Mouse (Mus musculus): ENCODE data around the gene Pbld2. TPM values are rescaled to one million over a fixed set of nuclear protein-coding genes. Genes with fewer than 3 reads are reported as not detected.

Gene Pbld2
- polyA plus RNA-seq, 1 experiment from 2014 or later, result 15.0 TPM

DNA sequence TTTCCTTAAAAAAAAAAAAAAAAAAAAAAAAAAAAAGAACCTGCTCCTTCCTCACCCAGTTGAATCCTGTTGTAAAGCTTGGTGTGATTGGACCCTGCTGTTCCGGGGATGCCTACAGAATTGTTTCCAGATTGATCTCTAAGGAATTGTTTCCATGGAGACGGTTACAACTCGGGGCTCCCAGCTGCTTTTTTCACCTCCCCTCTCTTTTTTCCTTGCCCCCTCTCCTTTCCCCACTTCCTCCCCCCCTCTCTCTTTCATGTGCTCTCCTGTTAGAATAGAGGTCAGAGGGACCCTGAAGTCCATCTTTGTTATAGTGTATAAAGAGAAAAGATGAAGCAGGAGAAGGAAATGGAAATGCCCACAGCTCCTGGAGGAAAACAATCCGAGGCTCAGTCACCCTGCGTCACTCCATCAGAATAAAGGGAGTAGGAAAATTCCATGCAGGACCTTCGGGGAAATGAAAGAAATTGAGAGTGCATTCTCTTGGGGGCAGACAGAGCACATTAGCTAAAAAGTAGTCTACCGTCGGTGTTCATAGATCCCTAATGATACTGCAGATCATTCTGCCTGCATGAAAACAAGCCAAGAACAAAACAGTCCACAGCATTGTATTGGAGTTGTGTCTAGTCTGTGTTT lies 2.2 kb downstream of the Pbld2 start:
- Histone ChIP-seq H3K4me1 (replicated peaks; ENCODE audit: control insufficient read depth, insufficient read depth) (0 out of 2 replicates have a peak, but pooled peaks cover under 1% of the 10 kb centered on the region), H3K4me2 (replicated peaks; ENCODE audit: low read depth) (no peak overlapping the region), H3K27ac (replicated peaks) (no peak overlapping the region), H3K36me3 (ENCODE audit: control insufficient read depth, insufficient read depth, low read length) (no peaks in the 10 kb centered on the region), H3K4me3 (ENCODE audit: low read depth, low read length) (no peak overlapping the region), H3K9ac (ENCODE audit: low read length) (no peak overlapping the region), H3K9me3 (ENCODE audit: control insufficient read depth, low read length) (no peaks in the 10 kb centered on the region), H3K27me3 (ENCODE audit: control insufficient read depth, insufficient read depth, low read length) (no peaks in the 10 kb centered on the region)
- DNase-seq (ENCODE audit: low spot score) (no peak), ATAC-seq (ENCODE audit: low FRiP score, low TSS enrichment) (no peak)
- WGBS, result 58% methylated on average over 8 of the region's 8 CpGs
- TF ChIP-seq EP300 (optimal IDR thresholded peaks at IDR 0.05) (no peak), CTCF (IDR thresholded peaks at IDR 0.05; ENCODE audit: low read depth) (no peak)

DNA sequence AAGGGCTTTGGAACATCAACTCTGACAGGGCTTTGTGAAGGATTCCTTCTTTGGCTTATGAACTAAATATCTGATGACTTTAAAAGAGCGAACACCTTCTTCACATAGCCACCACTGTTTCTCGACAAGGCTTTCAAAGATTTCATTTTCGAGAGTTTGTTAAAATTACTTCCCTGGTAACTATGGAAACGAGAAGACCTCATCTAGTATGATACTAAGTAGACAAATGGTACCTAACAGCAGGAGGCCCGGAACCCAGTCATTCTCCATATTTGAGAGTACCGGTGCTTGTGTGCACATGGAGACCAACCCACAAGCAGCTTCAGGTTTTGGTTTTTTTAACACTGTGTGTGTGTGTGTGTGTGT lies 2.7 kb downstream of the Pbld2 start:
- DNase-seq (ENCODE audit: low spot score), result no peak
- no peak overlapping the region for H3K27ac ChIP-seq (replicated peaks)
- no peaks in the 10 kb centered on the region for H3K36me3 ChIP-seq (ENCODE audit: control insufficient read depth, insufficient read depth, low read length)
- ATAC-seq (ENCODE audit: low FRiP score, low TSS enrichment), result no peak
- H3K9me3 ChIP-seq (ENCODE audit: control insufficient read depth, low read length), result no peaks in the 10 kb centered on the region
- WGBS, result 90% methylated on average over 6 of the region's 6 CpGs
- no peaks in the 10 kb centered on the region for H3K27me3 ChIP-seq (ENCODE audit: control insufficient read depth, insufficient read depth, low read length)
- no peak overlapping the region for H3K9ac ChIP-seq (ENCODE audit: low read length)
- TF ChIP-seq EP300 (optimal IDR thresholded peaks at IDR 0.05), result no peak
- TF ChIP-seq CTCF (IDR thresholded peaks at IDR 0.05; ENCODE audit: low read depth), result no peak
- H3K4me2 ChIP-seq (replicated peaks; ENCODE audit: low read depth), result no peak overlapping the region
- H3K4me3 ChIP-seq (ENCODE audit: low read depth, low read length), result no peak overlapping the region
- H3K4me1 ChIP-seq (replicated peaks; ENCODE audit: control insufficient read depth, insufficient read depth), result no peaks in the 10 kb centered on the region

DNA sequence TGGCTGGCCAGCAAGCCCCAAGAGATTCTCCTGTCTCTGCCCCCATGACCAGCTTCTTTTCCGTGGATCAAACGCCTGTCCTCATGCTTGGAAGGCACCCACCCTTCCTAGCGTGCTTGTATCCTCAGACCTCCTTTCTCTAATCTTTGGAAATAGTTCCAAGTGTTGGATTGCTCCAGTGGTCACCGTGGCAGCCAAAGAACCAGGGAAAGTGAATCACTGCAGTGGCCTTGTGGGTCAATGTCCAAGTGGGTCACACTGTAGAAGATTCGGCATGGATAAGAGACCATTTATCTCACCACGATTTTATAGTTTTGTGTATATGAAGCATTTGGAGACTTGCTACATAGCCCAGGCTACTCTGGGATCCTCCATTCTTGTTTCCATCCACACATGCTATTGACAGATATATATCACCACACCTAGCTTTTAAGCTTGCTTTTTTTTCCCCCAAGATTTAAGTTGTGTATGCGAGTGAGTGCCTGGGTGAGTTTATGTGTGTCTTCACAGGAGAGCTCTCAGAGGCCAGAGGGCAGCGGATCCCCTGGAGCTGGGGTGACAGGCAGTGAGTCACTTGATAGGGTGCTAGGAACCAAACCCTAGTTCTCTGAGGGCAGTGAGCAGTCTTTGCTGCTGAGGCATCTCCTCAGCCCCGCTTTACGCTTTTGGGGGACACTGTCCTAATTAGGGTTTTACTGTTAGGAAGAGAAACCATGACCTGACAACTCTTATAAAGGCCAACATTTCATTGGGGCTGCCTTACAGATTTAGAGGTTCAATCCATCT lies 3.5 kb downstream of the Pbld2 start:
- H3K4me3 ChIP-seq (ENCODE audit: low read depth, low read length), result no peak overlapping the region
- no peak overlapping the region for H3K9ac ChIP-seq (ENCODE audit: low read length)
- no peaks in the 10 kb centered on the region for H3K9me3 ChIP-seq (ENCODE audit: control insufficient read depth, low read length)
- no peak for ATAC-seq (ENCODE audit: low FRiP score, low TSS enrichment)
- TF ChIP-seq EP300 (optimal IDR thresholded peaks at IDR 0.05), result no peak
- 91% methylated on average over 10 of the region's 10 CpGs for WGBS
- H3K36me3 ChIP-seq (ENCODE audit: control insufficient read depth, insufficient read depth, low read length), result no peaks in the 10 kb centered on the region
- H3K4me1 ChIP-seq (replicated peaks; ENCODE audit: control insufficient read depth, insufficient read depth), result no peaks in the 10 kb centered on the region
- no peak overlapping the region for H3K4me2 ChIP-seq (replicated peaks; ENCODE audit: low read depth)
- H3K27ac ChIP-seq (replicated peaks), result no peak overlapping the region
- no peak for DNase-seq (ENCODE audit: low spot score)
- H3K27me3 ChIP-seq (ENCODE audit: control insufficient read depth, insufficient read depth, low read length), result no peaks in the 10 kb centered on the region

DNA sequence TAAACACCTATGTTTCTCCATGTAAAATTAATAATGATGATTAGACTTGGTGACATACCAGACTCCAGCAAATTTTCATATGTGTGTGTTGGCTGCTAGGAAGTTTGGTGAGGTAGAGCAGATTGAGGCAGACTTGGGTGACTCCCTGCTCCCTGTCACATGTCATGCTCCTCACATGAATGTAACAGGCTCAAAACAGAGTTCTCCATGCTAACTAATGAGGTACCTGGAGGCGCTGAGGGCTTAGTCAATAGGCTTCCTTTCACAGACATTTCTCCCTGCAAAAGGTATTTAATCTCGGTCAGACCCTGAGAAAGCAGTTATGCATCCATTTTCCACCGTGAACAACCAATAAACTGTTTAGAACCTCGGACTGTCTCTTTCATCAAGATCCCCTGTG lies 4.3 kb downstream of the Pbld2 start:
- DNase-seq (ENCODE audit: low spot score) (no peak), ATAC-seq (ENCODE audit: low FRiP score, low TSS enrichment) (no peak)
- no peak for TF ChIP-seq EP300 (optimal IDR thresholded peaks at IDR 0.05)
- no peak for TF ChIP-seq CTCF (IDR thresholded peaks at IDR 0.05; ENCODE audit: low read depth)
- Histone ChIP-seq H3K27ac (replicated peaks) (no peak overlapping the region), H3K9me3 (ENCODE audit: control insufficient read depth, low read length) (no peaks in the 10 kb centered on the region), H3K36me3 (ENCODE audit: control insufficient read depth, insufficient read depth, low read length) (no peaks in the 10 kb centered on the region), H3K4me3 (ENCODE audit: low read depth, low read length) (no peak overlapping the region), H3K27me3 (ENCODE audit: control insufficient read depth, insufficient read depth, low read length) (no peaks in the 10 kb centered on the region), H3K9ac (ENCODE audit: low read length) (no peak overlapping the region), H3K4me2 (replicated peaks; ENCODE audit: low read depth) (no peak overlapping the region), H3K4me1 (replicated peaks; ENCODE audit: control insufficient read depth, insufficient read depth) (no peaks in the 10 kb centered on the region)
- WGBS, result 85% methylated on average over 4 of the region's 4 CpGs

DNA sequence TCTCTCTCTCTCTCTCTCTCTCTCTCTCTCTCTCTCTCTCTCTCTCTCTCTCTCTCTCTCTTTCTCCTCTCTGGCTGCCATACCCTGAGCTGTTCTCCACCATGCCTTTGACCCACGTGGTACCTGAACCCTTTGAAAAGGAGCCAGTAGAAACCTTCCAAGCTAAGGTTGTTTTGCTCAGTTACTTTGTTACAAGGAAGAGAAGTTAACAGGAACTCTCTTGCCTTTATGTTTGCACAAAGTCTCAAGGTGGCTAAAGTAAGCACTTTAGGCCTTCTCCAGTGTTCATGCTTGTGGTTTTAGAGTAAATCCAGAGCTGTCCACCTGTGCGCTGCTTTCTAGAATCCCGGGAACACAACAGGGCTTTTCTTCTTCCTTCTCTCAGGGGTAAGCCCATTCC lies 8.2 kb downstream of the Pbld2 start:
- H3K36me3 ChIP-seq (ENCODE audit: control insufficient read depth, insufficient read depth, low read length), result no peaks in the 10 kb centered on the region
- no peaks in the 10 kb centered on the region for H3K4me1 ChIP-seq (replicated peaks; ENCODE audit: control insufficient read depth, insufficient read depth)
- WGBS, result 54% methylated on average over 3 of the region's 3 CpGs
- H3K4me2 ChIP-seq (replicated peaks; ENCODE audit: low read depth), result no peak overlapping the region
- no peak for TF ChIP-seq CTCF (IDR thresholded peaks at IDR 0.05; ENCODE audit: low read depth)
- TF ChIP-seq EP300 (optimal IDR thresholded peaks at IDR 0.05), result no peak
- ATAC-seq (ENCODE audit: low FRiP score, low TSS enrichment) (peak; percentile 49; the same call in 1 of the 2 replicates), DNase-seq (ENCODE audit: low spot score) (no peak)
- no peaks in the 10 kb centered on the region for H3K9me3 ChIP-seq (ENCODE audit: control insufficient read depth, low read length)
- H3K9ac ChIP-seq (ENCODE audit: low read length), result no peak overlapping the region
- no peak overlapping the region for H3K4me3 ChIP-seq (ENCODE audit: low read depth, low read length)
- H3K27ac ChIP-seq (replicated peaks), result no peak overlapping the region
- no peaks in the 10 kb centered on the region for H3K27me3 ChIP-seq (ENCODE audit: control insufficient read depth, insufficient read depth, low read length)

DNA sequence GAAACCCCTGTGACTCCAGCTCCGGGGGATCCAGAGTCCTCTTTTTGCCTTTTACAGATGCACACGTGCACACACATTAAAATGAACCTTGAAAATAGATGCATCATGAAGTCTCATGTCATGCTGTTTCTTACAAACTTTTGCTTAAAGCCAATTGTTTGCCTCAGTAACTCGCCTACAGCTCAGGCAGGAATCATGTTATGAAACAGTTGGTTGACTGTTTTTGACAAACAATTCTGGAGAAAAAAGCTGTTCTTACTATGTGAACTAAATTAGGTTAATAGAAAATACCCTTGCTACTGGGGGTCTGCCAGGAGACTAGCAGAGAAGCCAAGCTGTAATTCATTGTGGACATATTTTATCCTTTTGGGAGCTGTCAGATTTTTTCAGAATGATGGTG lies 8.8 kb downstream of the Pbld2 start:
- no peaks in the 10 kb centered on the region for H3K36me3 ChIP-seq (ENCODE audit: control insufficient read depth, insufficient read depth, low read length)
- DNase-seq (ENCODE audit: low spot score) (no peak), ATAC-seq (ENCODE audit: low FRiP score, low TSS enrichment) (no peak)
- no peak overlapping the region for H3K9ac ChIP-seq (ENCODE audit: low read length)
- WGBS, result 66% methylated on average over 3 of the region's 3 CpGs
- no peak overlapping the region for H3K4me2 ChIP-seq (replicated peaks; ENCODE audit: low read depth)
- no peak overlapping the region for H3K4me3 ChIP-seq (ENCODE audit: low read depth, low read length)
- no peaks in the 10 kb centered on the region for H3K4me1 ChIP-seq (replicated peaks; ENCODE audit: control insufficient read depth, insufficient read depth)
- no peak for TF ChIP-seq EP300 (optimal IDR thresholded peaks at IDR 0.05)
- no peak for TF ChIP-seq CTCF (IDR thresholded peaks at IDR 0.05; ENCODE audit: low read depth)
- H3K27me3 ChIP-seq (ENCODE audit: control insufficient read depth, insufficient read depth, low read length), result no peaks in the 10 kb centered on the region
- H3K9me3 ChIP-seq (ENCODE audit: control insufficient read depth, low read length), result no peaks in the 10 kb centered on the region
- no peak overlapping the region for H3K27ac ChIP-seq (replicated peaks)

Measured in stomach, postnatal 0 days (tissue).